Mouse (Mus musculus): ENCODE measurements at regions not wholly inside any gene's neighbourhood (a gene's known extent, or its start where the extent isn't known, plus 50 kb on each side); places are given as distances from the start of the nearest gene placed in this dataset.

- DNase-seq = no peak
Measured at GRCm38 (mm10) chr7:125295226-125295625, 149.2 kb upstream of the Kdm8 start.

- DNase-seq = no peak
Measured at GRCm38 (mm10) chr7:125308433-125308832, 136.0 kb upstream of the Kdm8 start.

DNA sequence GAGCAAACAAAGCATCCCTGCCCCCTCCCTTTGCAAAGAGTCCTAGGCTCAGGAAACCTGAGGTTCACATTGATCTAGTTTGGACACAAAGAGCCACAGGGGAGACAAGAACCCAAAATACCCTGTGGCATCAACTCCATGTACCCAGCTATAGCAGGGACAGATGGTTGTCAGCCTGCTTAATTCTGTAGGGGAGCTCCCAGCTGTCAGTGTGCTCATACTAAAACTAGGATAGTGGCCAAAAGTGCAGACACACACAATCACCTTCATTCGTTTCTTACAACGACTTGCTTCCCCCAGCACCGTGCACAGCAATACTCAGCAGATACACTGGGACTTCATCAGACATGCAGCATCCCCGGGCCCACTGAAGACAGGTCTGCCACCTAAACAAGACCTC, 133.5 kb upstream of the Kdm8 start:
- DNase-seq = peak; percentile 10 to 20

DNA sequence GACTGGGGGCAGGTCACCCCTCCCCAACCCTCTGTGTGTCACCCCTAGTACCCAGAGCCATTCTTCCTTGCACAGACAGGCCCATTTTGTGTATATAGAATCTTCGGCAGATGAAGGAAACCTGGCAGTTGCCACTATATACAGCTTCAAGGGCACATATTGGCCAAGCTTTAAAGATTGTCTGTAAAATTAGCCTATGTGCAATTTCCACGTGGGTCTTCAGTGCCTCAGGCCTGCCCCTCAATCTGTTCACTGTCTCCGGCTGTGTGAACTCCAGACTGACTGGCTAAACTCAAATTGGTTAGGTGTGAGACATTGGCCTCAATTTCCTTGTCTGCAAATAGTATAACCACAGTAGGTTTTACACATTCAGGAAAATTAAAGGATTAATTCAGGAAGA, 130.9 kb upstream of the Kdm8 start:
- DNase-seq = no peak

DNA sequence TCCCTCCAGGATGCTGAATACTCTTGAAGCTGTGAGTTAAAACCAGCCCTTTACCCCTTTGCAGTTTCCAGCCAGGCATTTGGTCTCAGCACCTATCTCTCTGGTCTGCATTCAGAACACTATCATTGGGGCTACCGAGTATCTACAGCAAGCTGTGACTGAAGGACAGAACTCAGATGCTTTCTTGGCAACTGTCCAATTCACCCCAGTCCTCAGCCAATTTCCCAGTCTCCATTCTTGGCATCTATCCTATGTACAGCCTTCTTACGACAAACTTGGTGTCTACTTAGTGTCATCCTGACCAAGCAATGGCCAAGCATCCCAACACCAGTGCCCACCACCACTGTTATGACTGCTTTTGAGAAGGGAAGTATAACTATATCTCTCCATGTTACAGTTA, 109.7 kb upstream of the Kdm8 start:
- DNase-seq = no peak

GRCm38 (mm10) chr7:125335586-125336165, 108.8 kb upstream of the Kdm8 start:
- peak; percentile 50 for DNase-seq

- DNase-seq = no peak
Measured at GRCm38 (mm10) chr7:125336826-125337225, 107.7 kb upstream of the Kdm8 start.

GRCm38 (mm10) chr7:125338177-125338751, 106.2 kb upstream of the Kdm8 start:
- DNase-seq = no peak

DNA sequence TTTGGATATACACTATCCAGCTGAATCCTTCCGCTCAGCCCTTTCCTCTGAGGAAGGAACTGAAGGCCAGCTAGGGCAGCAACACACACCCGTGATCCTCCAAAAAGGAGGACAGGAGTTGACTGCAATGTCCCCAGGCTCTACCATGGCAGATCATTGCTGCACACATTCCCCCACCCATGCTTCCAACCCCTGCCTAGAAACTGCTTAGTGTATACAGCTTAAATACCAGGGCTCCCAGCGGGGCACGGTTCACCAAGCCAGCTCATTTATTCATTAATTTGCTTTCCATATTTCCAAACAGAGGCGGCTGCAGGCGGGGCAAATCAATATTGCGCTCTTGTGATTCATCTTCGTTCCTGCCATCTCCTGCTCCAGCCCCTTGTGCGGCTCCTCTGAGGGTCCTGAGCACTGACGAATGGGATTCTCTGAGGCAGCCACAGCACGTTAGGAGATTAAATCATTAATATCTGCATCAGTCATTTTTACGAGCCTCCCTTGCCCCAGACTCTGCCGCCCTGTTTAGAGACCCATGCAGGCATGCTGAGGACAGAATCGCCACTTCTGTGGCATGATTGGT, 104.1 kb upstream of the Kdm8 start:
- DNase-seq = no peak

DNA sequence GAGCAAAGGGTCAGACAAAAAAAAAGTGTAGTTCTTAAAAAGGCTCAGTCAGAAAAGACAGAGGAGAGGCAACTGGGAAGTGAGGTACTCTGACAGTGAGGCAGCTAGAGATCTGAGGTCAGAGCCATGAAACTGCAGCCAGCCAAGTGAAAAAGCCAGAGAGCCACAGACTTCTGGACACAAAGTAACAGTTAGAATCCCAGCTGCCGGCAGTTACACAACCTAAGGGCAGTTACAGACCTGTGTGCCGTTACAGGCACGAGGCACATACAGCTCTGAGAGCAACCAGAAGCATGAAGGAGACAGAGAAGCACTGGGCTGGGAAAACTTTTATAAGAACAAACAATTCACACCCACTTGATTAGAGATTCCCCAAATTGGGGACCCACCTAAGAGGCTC, 94.9 kb upstream of the Kdm8 start:
- no peak for DNase-seq

DNA sequence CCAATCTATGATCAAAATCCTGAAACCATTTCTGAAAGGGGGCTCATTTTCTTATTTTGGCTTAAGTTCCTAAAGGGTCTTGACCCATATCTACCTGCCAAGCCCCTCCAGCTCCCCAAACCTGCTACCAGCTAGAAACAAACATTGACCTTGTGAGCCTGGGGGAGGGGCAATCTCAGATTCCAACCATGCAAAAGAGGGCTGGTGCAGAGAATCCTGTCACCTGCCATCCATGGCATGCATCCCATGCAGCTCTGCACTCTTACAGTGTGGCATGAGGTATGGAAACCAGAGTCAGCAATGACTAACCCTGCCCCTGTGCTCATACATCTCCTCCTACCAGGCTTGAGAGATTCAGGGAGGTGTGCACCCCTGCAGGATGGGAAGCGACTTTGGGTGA, 90.3 kb upstream of the Kdm8 start:
- DNase-seq = no peak

GRCm38 (mm10) chr7:125354956-125355355, 89.5 kb upstream of the Kdm8 start:
- no peak for DNase-seq

DNA sequence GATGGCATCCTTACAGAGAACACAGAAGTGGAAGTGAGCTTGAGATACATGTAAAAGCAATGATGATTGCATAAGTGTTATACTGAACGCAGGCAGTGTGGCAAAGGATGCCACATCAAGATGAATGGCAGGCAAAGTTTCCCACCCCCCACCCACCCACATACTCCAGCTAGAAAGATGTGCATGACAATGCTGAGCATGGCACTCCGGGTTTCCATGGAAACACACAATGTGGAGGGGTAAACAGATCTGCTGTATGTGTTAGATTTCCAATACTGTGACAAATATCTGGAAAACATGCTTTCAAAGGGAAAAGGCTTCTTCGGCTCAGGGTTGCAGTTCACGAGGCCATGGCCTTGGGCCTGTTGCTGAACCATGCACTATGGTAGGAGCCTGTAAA, 86.5 kb upstream of the Kdm8 start:
- DNase-seq = no peak

GRCm38 (mm10) chr7:125383021-125383420, 61.5 kb upstream of the Kdm8 start:
- no peak for DNase-seq

GRCm38 (mm10) chr7:125384171-125384570, 60.3 kb upstream of the Kdm8 start:
- no peak for DNase-seq

- DNase-seq = peak; percentile 3 to 8
Measured at GRCm38 (mm10) chr7:125392536-125392935, 51.9 kb upstream of the Kdm8 start.

DNA sequence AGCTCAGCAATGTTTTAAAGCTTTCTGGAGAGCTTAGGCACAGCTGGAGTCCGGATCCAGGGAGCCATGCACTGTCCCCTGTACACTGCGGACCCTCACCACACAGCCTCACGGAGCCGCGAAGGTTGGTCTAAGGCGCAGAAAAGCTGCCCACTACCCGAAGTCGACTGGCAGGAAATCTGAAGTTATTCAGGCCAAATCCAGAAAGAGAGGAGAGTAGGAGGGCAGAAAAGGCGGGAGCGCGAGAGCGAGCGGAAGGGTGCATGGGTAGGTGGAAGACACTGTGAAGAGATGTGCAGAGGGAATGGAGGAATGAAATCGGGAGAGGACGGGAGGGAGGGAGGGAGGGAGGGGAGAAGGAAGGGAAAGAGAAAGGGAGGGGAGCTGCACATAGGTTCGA, 51.2 kb upstream of the Kdm8 start:
- no peak for DNase-seq

DNA sequence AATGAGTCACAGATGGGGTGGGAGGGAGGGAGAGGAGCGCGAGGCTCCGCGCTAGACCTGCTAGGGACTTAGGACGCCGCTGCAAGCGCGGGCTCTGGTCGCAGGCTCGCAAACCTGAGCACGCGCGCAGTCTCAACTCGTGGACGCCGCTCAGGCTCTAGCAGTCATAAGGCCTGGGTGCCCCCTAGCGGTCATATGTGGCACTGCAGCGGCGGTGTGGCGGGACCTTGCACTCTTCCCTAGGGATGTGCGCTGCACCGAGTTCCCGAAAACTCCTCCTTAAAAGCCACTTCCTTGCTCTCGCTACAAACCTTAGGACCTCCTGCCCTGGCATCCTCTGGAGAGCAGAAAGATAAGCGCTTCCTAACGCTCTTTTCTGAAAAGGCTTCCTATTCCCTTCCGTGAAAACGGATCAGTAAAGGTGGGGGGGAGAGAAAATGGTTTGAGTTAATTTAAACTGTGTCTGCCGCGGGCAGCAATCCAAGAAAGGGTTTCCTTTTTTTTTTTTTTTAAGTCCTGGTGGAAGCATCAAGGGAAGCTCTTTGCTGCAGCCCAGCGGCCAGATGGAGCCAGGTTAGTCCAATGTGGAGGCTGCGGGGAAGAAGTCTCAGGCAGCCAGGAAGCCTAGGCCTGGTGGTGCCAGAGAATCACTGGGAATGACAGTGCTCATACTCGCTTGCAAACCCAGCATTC, 50.7 kb upstream of the Kdm8 start:
- peak; percentile 96 to 98 for DNase-seq
